Mouse (Mus musculus): ENCODE data around the gene Ccdc78. TPM values are rescaled to one million over a fixed set of nuclear protein-coding genes. Genes with fewer than 3 reads are reported as not detected.

Ccdc78 gene
- polyA plus RNA-seq, 1 experiment from 2014 or later, result 0.33 TPM

DNA sequence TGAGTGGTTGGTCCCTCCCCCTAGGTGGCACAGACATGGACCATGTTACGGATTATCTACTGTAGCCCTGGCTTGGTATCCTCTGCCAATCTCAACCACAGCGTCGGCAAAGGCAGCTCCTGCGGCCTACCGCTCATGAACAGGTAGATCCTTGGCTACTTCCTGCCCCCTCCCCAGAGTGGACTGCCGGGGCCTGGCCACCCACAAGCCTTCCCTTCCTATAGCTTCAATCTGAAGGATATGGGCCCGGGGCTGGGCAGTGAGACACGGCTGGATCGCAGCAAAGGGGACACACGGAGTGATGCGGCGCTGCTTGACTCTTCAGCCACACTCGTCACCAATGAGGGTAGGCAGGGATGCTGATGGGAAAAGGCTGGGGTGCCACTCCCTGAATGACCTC lies 40.6 kb downstream of the Ccdc78 start:
- DNase-seq (ENCODE audit: low spot score), result no peak
- Histone ChIP-seq H3K9me3 (ENCODE audit: control insufficient read depth, low read length) (no peaks in the 10 kb centered on the region), H3K27me3 (replicated peaks; ENCODE audit: control insufficient read depth, insufficient read depth, low read length) (peaks cover under 1% of the 10 kb centered on the region; the same call in 1 of the 2 replicates), H3K4me3 (ENCODE audit: low read depth, low read length) (no peak overlapping the region), H3K36me3 (ENCODE audit: control insufficient read depth, insufficient read depth, low read length) (peaks cover 41% of the 10 kb centered on the region), H3K27ac (ENCODE audit: low read depth, low read length) (no peak overlapping the region), H3K9ac (ENCODE audit: low read depth, low read length) (no peak overlapping the region), H3K4me1 (replicated peaks; ENCODE audit: control insufficient read depth, insufficient read depth, low read length) (peaks cover 46% of the 10 kb centered on the region), H3K4me2 (no peak overlapping the region)
- 94% methylated on average over 13 of the region's 13 CpGs for WGBS
- ATAC-seq (replicated peaks; ENCODE audit: low FRiP score), result no peak

DNA sequence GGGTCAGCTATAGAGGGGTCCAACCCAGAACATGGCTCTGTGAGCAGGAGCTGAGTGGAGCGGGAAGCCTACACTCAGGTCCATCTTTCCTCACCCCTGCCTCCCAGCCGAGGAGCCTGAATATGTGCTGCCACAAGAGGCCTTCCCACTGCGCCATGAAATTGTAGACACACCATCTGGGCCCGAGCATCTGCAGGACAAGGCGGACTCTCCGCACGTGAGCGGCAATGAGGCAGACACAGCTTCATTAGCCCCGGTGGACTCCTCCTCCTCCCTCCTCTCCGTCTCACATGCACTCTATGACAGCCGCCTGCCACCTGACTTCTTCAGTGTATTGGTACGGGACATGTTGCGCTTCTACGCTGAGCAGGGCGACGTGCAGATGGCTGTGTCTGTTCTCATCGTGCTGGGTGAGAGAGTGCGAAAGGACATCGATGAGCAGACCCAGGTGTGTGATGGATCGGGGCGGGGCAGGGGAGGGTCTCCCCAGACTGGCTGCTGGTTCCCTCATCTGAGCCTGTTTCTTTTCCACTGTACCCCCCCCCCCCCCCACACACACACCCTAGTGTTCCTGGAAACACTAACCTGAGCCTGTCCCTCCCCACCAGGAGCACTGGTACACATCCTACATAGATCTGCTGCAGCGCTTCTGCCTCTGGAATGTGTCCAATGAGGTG lies 41.3 kb downstream of the Ccdc78 start:
- 0 out of 2 replicates have a peak overlapping the region, but pooled peaks have one; percentile 82 for H3K27ac ChIP-seq (ENCODE audit: low read depth, low read length)
- ATAC-seq (replicated peaks; ENCODE audit: low FRiP score) (no peak), DNase-seq (ENCODE audit: low spot score) (no peak)
- H3K4me3 ChIP-seq (ENCODE audit: low read depth, low read length), result no peak overlapping the region
- H3K36me3 ChIP-seq (ENCODE audit: control insufficient read depth, insufficient read depth, low read length), result peaks cover 42% of the 10 kb centered on the region
- H3K4me1 ChIP-seq (replicated peaks; ENCODE audit: control insufficient read depth, insufficient read depth, low read length), result peaks cover 47% of the 10 kb centered on the region
- WGBS, result 95% methylated on average over 22 of the region's 22 CpGs
- H3K4me2 ChIP-seq, result no peak overlapping the region; the same call in 1 of the 2 replicates
- H3K9me3 ChIP-seq (ENCODE audit: control insufficient read depth, low read length), result no peaks in the 10 kb centered on the region
- H3K9ac ChIP-seq (ENCODE audit: low read depth, low read length), result no peak overlapping the region
- H3K27me3 ChIP-seq (replicated peaks; ENCODE audit: control insufficient read depth, insufficient read depth, low read length), result no peaks in the 10 kb centered on the region

DNA sequence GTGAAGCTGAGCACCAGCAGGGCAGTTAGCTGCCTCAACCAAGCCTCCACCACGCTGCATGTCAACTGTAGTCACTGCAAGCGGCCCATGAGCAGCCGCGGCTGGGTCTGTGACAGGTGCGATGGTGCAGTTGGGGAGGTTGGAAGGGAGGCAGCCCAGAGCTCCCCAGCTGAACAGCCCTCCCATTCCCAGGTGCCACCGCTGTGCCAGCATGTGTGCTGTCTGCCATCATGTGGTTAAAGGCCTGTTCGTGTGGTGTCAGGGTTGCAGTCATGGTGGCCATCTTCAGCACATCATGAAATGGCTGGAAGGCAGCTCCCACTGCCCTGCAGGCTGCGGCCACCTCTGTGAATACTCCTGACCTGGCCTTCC lies 41.8 kb downstream of the Ccdc78 start:
- Histone ChIP-seq H3K4me1 (replicated peaks; ENCODE audit: control insufficient read depth, insufficient read depth, low read length) (peaks cover 47% of the 10 kb centered on the region), H3K4me2 (peak overlapping the region; percentile 99), H3K36me3 (ENCODE audit: control insufficient read depth, insufficient read depth, low read length) (peaks cover 42% of the 10 kb centered on the region), H3K27ac (ENCODE audit: low read depth, low read length) (peak overlapping the region; percentile 82), H3K4me3 (ENCODE audit: low read depth, low read length) (peak overlapping the region; percentile 65), H3K27me3 (replicated peaks; ENCODE audit: control insufficient read depth, insufficient read depth, low read length) (no peaks in the 10 kb centered on the region), H3K9ac (ENCODE audit: low read depth, low read length) (no peak overlapping the region; the same call in 1 of the 2 replicates), H3K9me3 (ENCODE audit: control insufficient read depth, low read length) (no peaks in the 10 kb centered on the region)
- DNase-seq (ENCODE audit: low spot score), result no peak
- 84% methylated on average over 8 of the region's 8 CpGs for WGBS
- ATAC-seq (replicated peaks; ENCODE audit: low FRiP score), result no peak

DNA sequence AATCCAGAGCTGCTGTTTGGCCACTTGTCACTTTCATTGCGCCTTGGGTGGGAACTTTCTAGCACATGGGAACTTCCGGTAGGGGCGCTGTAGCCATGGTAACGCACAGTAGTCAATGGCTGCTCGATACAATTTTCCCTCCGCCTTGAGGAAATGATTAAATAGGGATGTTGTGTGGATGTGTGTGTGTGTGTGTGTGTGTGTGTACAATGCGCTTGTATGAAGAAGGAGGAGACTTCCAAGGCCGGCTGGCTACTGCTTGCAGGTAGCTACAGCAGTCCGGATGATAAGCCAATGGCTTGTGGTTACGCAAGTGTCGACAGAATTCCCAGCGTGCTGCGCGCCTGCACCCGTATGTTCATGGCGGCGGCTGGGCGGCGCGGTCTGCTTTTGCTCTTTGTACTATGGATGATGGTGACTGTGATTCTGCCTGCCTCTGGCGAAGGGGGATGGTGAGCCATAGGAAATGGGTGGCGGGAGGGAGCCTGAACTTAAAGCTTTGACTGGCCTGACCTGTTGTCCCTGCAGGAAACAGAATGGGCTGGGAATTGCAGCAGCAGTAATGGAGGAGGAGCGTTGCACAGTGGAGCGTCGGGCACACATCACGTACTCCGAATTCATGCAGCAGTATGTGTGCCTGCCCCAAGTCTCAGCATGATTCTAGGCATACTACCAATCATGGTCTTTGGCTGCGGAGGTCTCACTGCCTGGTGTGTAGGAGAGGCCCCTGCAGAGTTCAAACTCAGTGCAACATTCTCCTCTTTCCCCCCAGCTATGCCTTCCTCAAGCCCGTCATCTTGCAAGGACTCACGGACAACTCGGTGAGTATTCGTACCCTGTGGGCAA lies 42.6 kb downstream of the Ccdc78 start, which contains the start of gene Jmjd8:
TSS of gene Jmjd8 (plus strand) at position 156 of the 846 bp plus-strand sequence.
- H3K36me3 ChIP-seq (ENCODE audit: control insufficient read depth, insufficient read depth, low read length), result peaks cover 42% of the 10 kb centered on the region
- DNase-seq (ENCODE audit: low spot score), result peak; percentile 87
- ATAC-seq (replicated peaks; ENCODE audit: low FRiP score), result peak; percentile 37; the same call in 1 of the 2 replicates

DNA sequence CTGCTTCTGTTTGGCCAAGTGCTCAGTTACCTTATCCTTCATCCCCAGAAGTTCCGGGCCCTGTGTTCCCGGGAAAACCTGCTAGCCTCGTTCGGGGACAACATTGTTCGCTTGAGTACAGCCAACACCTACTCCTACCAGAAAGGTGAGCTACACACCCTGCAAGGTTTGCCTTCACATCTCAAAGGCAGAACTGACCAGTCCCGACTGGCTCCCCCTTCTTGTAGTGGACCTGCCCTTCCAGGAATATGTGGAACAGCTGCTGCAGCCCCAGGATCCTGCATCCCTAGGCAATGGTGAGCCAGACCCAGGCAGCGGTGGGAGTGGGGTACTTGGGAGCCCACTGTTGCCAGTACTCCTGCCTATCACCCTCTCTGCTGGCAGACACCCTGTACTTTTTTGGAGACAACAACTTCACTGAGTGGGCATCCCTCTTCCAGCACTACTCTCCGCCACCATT lies 43.2 kb downstream of the Ccdc78 start:
- H3K36me3 ChIP-seq (ENCODE audit: control insufficient read depth, insufficient read depth, low read length), result peaks cover 42% of the 10 kb centered on the region
- no peaks in the 10 kb centered on the region for H3K9me3 ChIP-seq (ENCODE audit: control insufficient read depth, low read length)
- ATAC-seq (replicated peaks; ENCODE audit: low FRiP score) (no peak), DNase-seq (ENCODE audit: low spot score) (no peak)
- peak overlapping the region; percentile 65 for H3K4me3 ChIP-seq (ENCODE audit: low read depth, low read length)
- peaks cover 50% of the 10 kb centered on the region for H3K4me1 ChIP-seq (replicated peaks; ENCODE audit: control insufficient read depth, insufficient read depth, low read length)
- peak overlapping the region; percentile 77 for H3K9ac ChIP-seq (ENCODE audit: low read depth, low read length)
- 36% methylated on average over 8 of the region's 8 CpGs for WGBS
- H3K27me3 ChIP-seq (replicated peaks; ENCODE audit: control insufficient read depth, insufficient read depth, low read length), result no peaks in the 10 kb centered on the region
- H3K4me2 ChIP-seq, result peak overlapping the region; percentile 99
- peak overlapping the region; percentile 82 for H3K27ac ChIP-seq (ENCODE audit: low read depth, low read length)

More for the DNA sequence above, 42.6 kb downstream of the Ccdc78 start, which contains the start of gene Jmjd8:
- Histone ChIP-seq H3K4me1 (replicated peaks; ENCODE audit: control insufficient read depth, insufficient read depth, low read length) (peaks cover 50% of the 10 kb centered on the region), H3K4me3 (ENCODE audit: low read depth, low read length) (peak within 1 kb of the TSS; percentile 65), H3K9ac (ENCODE audit: low read depth, low read length) (peak within 1 kb of the TSS; percentile 77), H3K9me3 (ENCODE audit: control insufficient read depth, low read length) (no peaks in the 10 kb centered on the region), H3K4me2 (peak within 1 kb of the TSS; percentile 99), H3K27me3 (replicated peaks; ENCODE audit: control insufficient read depth, insufficient read depth, low read length) (no peaks in the 10 kb centered on the region), H3K27ac (ENCODE audit: low read depth, low read length) (peak within 1 kb of the TSS; percentile 82)
- WGBS, result 1% methylated on average over 32 of the region's 32 CpGs

DNA sequence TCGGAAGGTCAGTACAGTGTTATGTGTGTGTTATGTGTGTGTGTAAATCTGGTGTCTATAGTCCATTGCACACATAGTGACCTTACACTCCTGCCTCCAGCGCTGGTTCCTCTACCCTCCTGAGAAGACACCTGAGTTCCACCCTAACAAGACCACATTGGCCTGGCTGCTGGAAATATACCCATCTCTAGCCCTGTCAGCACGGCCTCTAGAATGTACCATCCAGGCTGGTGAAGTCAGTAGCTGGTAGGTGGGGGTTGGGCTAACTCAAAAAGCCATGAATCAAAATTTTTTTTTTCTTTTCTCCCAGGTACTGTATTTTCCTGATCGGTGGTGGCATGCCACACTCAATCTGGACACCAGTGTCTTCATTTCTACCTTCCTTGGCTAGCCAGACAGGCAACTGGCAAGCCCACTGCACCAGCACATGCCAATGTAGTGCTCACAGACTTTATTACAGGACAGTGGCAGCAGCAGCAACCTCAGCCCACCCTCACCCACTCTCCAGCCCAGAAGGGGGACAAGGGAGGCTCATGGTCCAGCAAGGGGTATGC lies 43.9 kb downstream of the Ccdc78 start:
- Histone ChIP-seq H3K4me1 (replicated peaks; ENCODE audit: control insufficient read depth, insufficient read depth, low read length) (peaks cover 48% of the 10 kb centered on the region), H3K36me3 (ENCODE audit: control insufficient read depth, insufficient read depth, low read length) (peaks cover 47% of the 10 kb centered on the region), H3K27ac (ENCODE audit: low read depth, low read length) (peak overlapping the region; percentile 82; the same call in 1 of the 2 replicates), H3K4me3 (ENCODE audit: low read depth, low read length) (peak overlapping the region; percentile 65), H3K9ac (ENCODE audit: low read depth, low read length) (peak overlapping the region; percentile 20; the same call in 1 of the 2 replicates), H3K27me3 (replicated peaks; ENCODE audit: control insufficient read depth, insufficient read depth, low read length) (no peaks in the 10 kb centered on the region), H3K4me2 (peak overlapping the region; percentile 99), H3K9me3 (ENCODE audit: control insufficient read depth, low read length) (no peaks in the 10 kb centered on the region)
- 76% methylated on average over 4 of the region's 4 CpGs for WGBS
- ATAC-seq (replicated peaks; ENCODE audit: low FRiP score) (no peak), DNase-seq (ENCODE audit: low spot score) (no peak)

DNA sequence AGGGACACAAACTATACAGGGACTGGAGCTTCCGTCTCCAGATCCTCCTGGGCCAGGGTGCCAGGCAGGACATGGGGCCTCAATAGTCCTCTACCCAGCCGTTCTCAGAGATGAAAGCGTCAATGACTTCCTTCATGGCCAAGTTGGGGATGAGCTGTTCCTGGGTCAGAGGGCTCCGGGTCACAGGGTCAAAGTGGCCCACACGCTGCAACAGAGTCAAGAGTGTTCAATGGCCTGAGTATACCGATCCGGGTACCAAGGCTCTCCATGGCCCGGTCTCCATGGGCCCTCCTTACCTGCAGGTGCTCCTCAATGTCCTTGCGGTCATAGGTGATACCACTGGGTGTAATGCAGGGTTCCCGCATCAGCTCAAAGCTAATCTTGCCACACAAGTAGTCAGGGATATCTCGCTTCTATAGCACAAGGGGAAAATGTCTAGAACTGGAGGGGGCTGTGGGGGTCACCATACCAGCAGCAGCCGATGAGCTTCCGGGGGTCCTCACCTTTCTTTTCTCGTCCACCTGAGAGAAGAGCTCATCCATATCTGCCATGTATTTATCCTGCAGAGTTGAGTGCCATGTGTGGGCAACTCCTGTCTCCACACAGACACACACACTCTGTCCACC lies 44.5 kb downstream of the Ccdc78 start:
- Histone ChIP-seq H3K36me3 (ENCODE audit: control insufficient read depth, insufficient read depth, low read length) (peaks cover 49% of the 10 kb centered on the region), H3K4me1 (replicated peaks; ENCODE audit: control insufficient read depth, insufficient read depth, low read length) (peaks cover 45% of the 10 kb centered on the region), H3K9ac (ENCODE audit: low read depth, low read length) (peak overlapping the region; percentile 88), H3K9me3 (ENCODE audit: control insufficient read depth, low read length) (no peaks in the 10 kb centered on the region), H3K27me3 (replicated peaks; ENCODE audit: control insufficient read depth, insufficient read depth, low read length) (no peaks in the 10 kb centered on the region), H3K4me3 (ENCODE audit: low read depth, low read length) (peak overlapping the region; percentile 85), H3K4me2 (peak overlapping the region; percentile 99), H3K27ac (ENCODE audit: low read depth, low read length) (no peak overlapping the region)
- 85% methylated on average over 14 of the region's 14 CpGs for whole genome bisulfite sequencing
- DNase-seq (ENCODE audit: low spot score) (no peak), ATAC-seq (replicated peaks; ENCODE audit: low FRiP score) (no peak)
